Mouse (Mus musculus) Patski (cell line): ENCODE measurements around the gene Wdr17. TPM values are rescaled to one million over a fixed set of nuclear protein-coding genes. Genes with fewer than 3 reads are reported as not detected.

ENCODE experiments used
- ATAC-seq: fragments of 100-300 bp; one replicate; pipeline ENCODE4 v1.8.0; 2021
- CTCF ChIA-PET: fragments of 350-600 bp; sonication (Branson Sonifier 250); formaldehyde crosslinking; loops from one replicate; lab custom pipeline; 2022; ENCODE audit warnings: inconsistent platforms; lab: Charles Lee
- POLR2A ChIA-PET: fragments of 350-600 bp; sonication (Branson Sonifier 250); formaldehyde crosslinking; loops from one replicate; lab custom pipeline; 2022; ENCODE audit warnings: antibody characterized with exemption, inconsistent platforms; lab: Charles Lee
- DNase-seq: peaks from one replicate; pipeline ENCODE4 v3.0.0-alpha.2; 2011; ENCODE audit warnings: low read depth, low spot score
- H3K27me3 ChIP-seq: fragments of 371-371 bp; one replicate; pipeline ENCODE4 v1.5.1; 2021
- CTCF ChIP-seq: fragments of 100-300 bp; IDR thresholded peaks from one replicate; pipeline ENCODE4 v1.5.1; 2021
- in situ Hi-C: fragments of 300-500 bp; cut with MboI; formaldehyde crosslinking; loops from 3 replicates; pipeline ENCODE4 v1.11.1; 2018; ENCODE audit warnings: low pct_unique_long_range_greater_than_20kb, mixed read lengths
- polyA plus RNA-seq: library from polyadenylated mRNA; unstranded; gene quantifications from one replicate; pipeline ENCODE4 v1.2.3, GENCODE M21; 2021

Gene Wdr17
- 3.9 TPM for polyA plus RNA-seq

GRCm38 (mm10) chr8:54886987-54887785 is at the start of gene Wdr17:
Wdr17 (minus strand) TSS chr8:54887184.
- peaks cover 24% of the 10 kb centered on the region for H3K27me3 ChIP-seq
- TF ChIP-seq CTCF, result no peak
- CTCF ChIA-PET, result no interaction called here
- ATAC-seq, result no peak
- DNase-seq, result no peak
- POLR2A ChIA-PET, result no interaction called here
- in situ Hi-C loops, result no loop called here

GRCm38 (mm10) chr8:54932306-54932705 is 45.3 kb upstream of the Wdr17 start:
- no peak for ATAC-seq
- in situ Hi-C loops, result no loop called here
- DNase-seq, result no peak
- peaks cover 4% of the 10 kb centered on the region for H3K27me3 ChIP-seq
- ChIA-PET CTCF (no interaction called here), POLR2A (no interaction called here)
- no peak for TF ChIP-seq CTCF

- in situ Hi-C loops, result no loop called here
- no peak for DNase-seq
- CTCF ChIA-PET, result no interaction called here
- ATAC-seq, result no peak
- POLR2A ChIA-PET, result no interaction called here
- peaks cover 11% of the 10 kb centered on the region for H3K27me3 ChIP-seq
- TF ChIP-seq CTCF, result no peak
These were observed 38.0 kb upstream of the Wdr17 start for GRCm38 (mm10) chr8:54924936-54925335.

- ATAC-seq (no peak), DNase-seq (no peak)
- no peak for TF ChIP-seq CTCF
- in situ Hi-C loops, result no loop called here
- ChIA-PET POLR2A (interaction anchor here (0.6 kb wide), 1 partner anchor 24 kb away, joined by 3 read pairs; no protein-coding TSS in a partner anchor), CTCF (no interaction called here)
- peaks cover 11% of the 10 kb centered on the region for H3K27me3 ChIP-seq
These were observed 35.3 kb upstream of the Wdr17 start for GRCm38 (mm10) chr8:54922160-54922855.

- POLR2A ChIA-PET, result no interaction called here
- CTCF ChIA-PET, result no interaction called here
These were observed 30.7 kb upstream of the Wdr17 start for GRCm38 (mm10) chr8:54917710-54918109.

GRCm38 (mm10) chr8:54912891-54913290 is 25.9 kb upstream of the Wdr17 start:
- H3K27me3 ChIP-seq, result peaks cover 13% of the 10 kb centered on the region
- DNase-seq (no peak), ATAC-seq (no peak)
- ChIA-PET CTCF (interaction anchor here (0.6 kb wide), 1 partner anchor 16 kb away, joined by 3 read pairs; no protein-coding TSS in a partner anchor), POLR2A (no interaction called here)
- TF ChIP-seq CTCF, result no peak
- in situ Hi-C loops, result no loop called here

More at GRCm38 (mm10) chr8:54917710-54918109, 30.7 kb upstream of the Wdr17 start:
- ATAC-seq (no peak), DNase-seq (no peak)
- no peak for TF ChIP-seq CTCF
- peaks cover 9% of the 10 kb centered on the region for H3K27me3 ChIP-seq
- in situ Hi-C loops, result no loop called here

GRCm38 (mm10) chr8:54899444-54899843 is 12.5 kb upstream of the Wdr17 start:
- in situ Hi-C loops, result no loop called here
- ATAC-seq, result no peak
- no peak for TF ChIP-seq CTCF
- DNase-seq, result no peak
- ChIA-PET POLR2A (no interaction called here), CTCF (no interaction called here)
- H3K27me3 ChIP-seq, result peaks cover 3% of the 10 kb centered on the region

- ATAC-seq (no peak), DNase-seq (no peak)
- CTCF ChIA-PET, result no interaction called here
- peaks cover 4% of the 10 kb centered on the region for H3K27me3 ChIP-seq
- POLR2A ChIA-PET, result no interaction called here
- no peak for TF ChIP-seq CTCF
- in situ Hi-C loops, result no loop called here
These were observed 7.8 kb upstream of the Wdr17 start for GRCm38 (mm10) chr8:54894637-54895322.

GRCm38 (mm10) chr8:54894180-54894579 is 7.2 kb upstream of the Wdr17 start:
- ChIA-PET POLR2A (no interaction called here), CTCF (no interaction called here)
- no peak for ATAC-seq
- TF ChIP-seq CTCF, result no peak
- in situ Hi-C loops, result no loop called here
- H3K27me3 ChIP-seq, result peaks cover 4% of the 10 kb centered on the region
- DNase-seq, result no peak

GRCm38 (mm10) chr8:54886560-54886959 is 424 bp downstream of the Wdr17 start:
- H3K27me3 ChIP-seq, result peaks cover 24% of the 10 kb centered on the region
- ATAC-seq (no peak), DNase-seq (no peak)
- ChIA-PET CTCF (no interaction called here), POLR2A (no interaction called here)
- TF ChIP-seq CTCF, result no peak
- in situ Hi-C loops, result no loop called here
